Mouse (Mus musculus) liver, embryonic 11.5 days (tissue): ENCODE results near the gene Ei24. TPM values are rescaled to one million over a fixed set of nuclear protein-coding genes. Genes with fewer than 3 reads are reported as not detected.
A peak's percentile ranks its signal among the peaks of the same experiment; 100 is the strongest.

Experiments used
- ATAC-seq: fragments of 200-750 bp; cut with Nextera tagmentation; replicated peaks from 2 replicates; pipeline ENCODE4 v1.8.0; 2017; ENCODE audit warnings: moderate number of reproducible peaks, mild to moderate bottlenecking, moderate TSS enrichment, moderate library complexity; ENCODE audit not compliant: low FRiP score
- DNase-seq: peaks from one replicate; pipeline ENCODE4 v3.0.0-alpha.2; 2017; ENCODE audit warnings: low spot score
- H3K27ac ChIP-seq: fragments of 300-500 bp; sonication (generic); 2 replicates; pipeline ENCODE4 v1.5.1; 2014; ENCODE audit warnings: mild to moderate bottlenecking, low read depth, low read length, control low read depth
- H3K27me3 ChIP-seq: fragments of 300-500 bp; sonication (generic); replicated peaks from 2 replicates; pipeline ENCODE4 v1.6.1; 2014; ENCODE audit warnings: low read length, mixed read lengths; ENCODE audit not compliant: control insufficient read depth, insufficient read depth
- H3K36me3 ChIP-seq: fragments of 300-500 bp; sonication (generic); 2 replicates; pipeline ENCODE4 v1.6.1; 2014; ENCODE audit warnings: mild to moderate bottlenecking, low read length, moderate library complexity, mixed read lengths; ENCODE audit not compliant: control insufficient read depth, insufficient read depth
- H3K4me1 ChIP-seq: fragments of 300-500 bp; sonication (generic); replicated peaks from 2 replicates; pipeline ENCODE4 v1.6.1; 2014; ENCODE audit warnings: low read length, mixed read lengths; ENCODE audit not compliant: control insufficient read depth, insufficient read depth
- H3K4me2 ChIP-seq: fragments of 300-500 bp; sonication (generic); 2 replicates; pipeline ENCODE4 v1.6.1; 2014; ENCODE audit warnings: mild to moderate bottlenecking, control low read depth, moderate library complexity
- H3K4me3 ChIP-seq: fragments of 300-500 bp; sonication (generic); 2 replicates; pipeline ENCODE4 v1.5.1; 2014; ENCODE audit warnings: low read depth, low read length, control low read depth
- H3K9ac ChIP-seq: fragments of 300-500 bp; sonication (generic); 2 replicates; pipeline ENCODE4 v1.6.1; 2014; ENCODE audit warnings: low read depth, low read length, control low read depth
- H3K9me3 ChIP-seq: fragments of 300-500 bp; sonication (generic); 2 replicates; pipeline ENCODE4 v1.6.1; 2016; ENCODE audit warnings: low read length, inconsistent platforms, mixed read lengths; ENCODE audit not compliant: control insufficient read depth
- WGBS: fragments of 180-500 bp; shearing (Covaris S2); extraction: QIAGEN DNeasy Blood & Tissue Kit; methylation state at CpG from one replicate; pipeline ENCODE4 v1.1.7; 2014; 5-methylcytosine and 5-hydroxymethylcytosine counted together
- polyA plus RNA-seq: library from polyadenylated mRNA; unstranded; fragments of >200 nt; fragmentation: Nextera tagmentation; extraction: Ambion mirVana; gene quantifications from 2 replicates; pipeline ENCODE4 v1.2.1, GENCODE M21; 2014

Gene Ei24
- polyA plus RNA-seq, 1 experiment from 2014 or later, result 45.0 TPM

- no peaks in the 10 kb centered on the region for H3K36me3 ChIP-seq
- DNase-seq, result no peak
- ATAC-seq, result no peak
- H3K4me3 ChIP-seq, result no peak within 1 kb of the TSS
- H3K27me3 ChIP-seq, result no peaks in the 10 kb centered on the region
- H3K9me3 ChIP-seq, result no peaks in the 10 kb centered on the region
- H3K4me2 ChIP-seq, result peak within 1 kb of the TSS; percentile 7; the same call in 1 of the 2 replicates
- no peak within 1 kb of the TSS for H3K9ac ChIP-seq
- WGBS, result 9% methylated on average over 8 of the region's 8 CpGs
- no peak within 1 kb of the TSS for H3K27ac ChIP-seq
- H3K4me1 ChIP-seq, result no peaks in the 10 kb centered on the region
Measured at GRCm38 (mm10) chr9:36821644-36822000, 24.4 kb upstream of the Ei24 start, which contains the start of gene Fez1. Fez1 (plus strand) TSS chr9:36821864.

GRCm38 (mm10) chr9:36820969-36821643 is 23.9 kb upstream of the Ei24 start:
- H3K9ac ChIP-seq, result no peak overlapping the region
- H3K4me2 ChIP-seq, result peak overlapping the region; percentile 7; the same call in 1 of the 2 replicates
- 54% methylated on average over 9 of the region's 9 CpGs for WGBS

GRCm38 (mm10) chr9:36818905-36819304 is 21.7 kb upstream of the Ei24 start:
- WGBS, result 80% methylated on average over 4 of the region's 4 CpGs
- H3K36me3 ChIP-seq, result no peaks in the 10 kb centered on the region
- no peaks in the 10 kb centered on the region for H3K4me1 ChIP-seq

More at GRCm38 (mm10) chr9:36820969-36821643, 23.9 kb upstream of the Ei24 start:
- Histone ChIP-seq H3K27ac (no peak overlapping the region), H3K27me3 (no peaks in the 10 kb centered on the region), H3K4me1 (no peaks in the 10 kb centered on the region), H3K4me3 (no peak overlapping the region), H3K9me3 (no peaks in the 10 kb centered on the region), H3K36me3 (no peaks in the 10 kb centered on the region)
- DNase-seq, result no peak
- no peak for ATAC-seq

GRCm38 (mm10) chr9:36814486-36814885 is 17.3 kb upstream of the Ei24 start:
- Histone ChIP-seq H3K27me3 (no peaks in the 10 kb centered on the region), H3K4me2 (no peak overlapping the region), H3K4me1 (no peaks in the 10 kb centered on the region), H3K36me3 (no peaks in the 10 kb centered on the region), H3K27ac (no peak overlapping the region), H3K9ac (no peak overlapping the region), H3K4me3 (no peak overlapping the region), H3K9me3 (no peaks in the 10 kb centered on the region)
- whole genome bisulfite sequencing, result 66% methylated on average over 3 of the region's 3 CpGs
- ATAC-seq (no peak), DNase-seq (no peak)

More at GRCm38 (mm10) chr9:36818905-36819304, 21.7 kb upstream of the Ei24 start:
- no peak overlapping the region for H3K4me3 ChIP-seq
- ATAC-seq, result no peak
- no peaks in the 10 kb centered on the region for H3K27me3 ChIP-seq
- no peaks in the 10 kb centered on the region for H3K9me3 ChIP-seq
- no peak for DNase-seq
- no peak overlapping the region for H3K9ac ChIP-seq
- H3K27ac ChIP-seq, result no peak overlapping the region
- no peak overlapping the region for H3K4me2 ChIP-seq

- no peak overlapping the region for H3K4me3 ChIP-seq
- no peak overlapping the region for H3K9ac ChIP-seq
- no peak for DNase-seq
- no peaks in the 10 kb centered on the region for H3K36me3 ChIP-seq
- no peak overlapping the region for H3K4me2 ChIP-seq
- no peaks in the 10 kb centered on the region for H3K4me1 ChIP-seq
- WGBS, result 78% methylated on average over 5 of the region's 5 CpGs
- no peaks in the 10 kb centered on the region for H3K27me3 ChIP-seq
- no peak overlapping the region for H3K27ac ChIP-seq
- ATAC-seq, result no peak
- H3K9me3 ChIP-seq, result no peaks in the 10 kb centered on the region
Measured at GRCm38 (mm10) chr9:36808126-36808785, 11.1 kb upstream of the Ei24 start.

GRCm38 (mm10) chr9:36805256-36805975 is 8.2 kb upstream of the Ei24 start:
- Histone ChIP-seq H3K9me3 (no peaks in the 10 kb centered on the region), H3K4me1 (no peaks in the 10 kb centered on the region), H3K4me2 (no peak overlapping the region), H3K27me3 (no peaks in the 10 kb centered on the region), H3K4me3 (no peak overlapping the region), H3K27ac (no peak overlapping the region), H3K9ac (no peak overlapping the region), H3K36me3 (no peaks in the 10 kb centered on the region)
- DNase-seq (no peak), ATAC-seq (no peak)
- 89% methylated on average over 3 of the region's 3 CpGs for WGBS

- Histone ChIP-seq H3K4me2 (no peak overlapping the region), H3K4me1 (no peaks in the 10 kb centered on the region), H3K27me3 (no peaks in the 10 kb centered on the region), H3K9ac (no peak overlapping the region), H3K9me3 (no peaks in the 10 kb centered on the region), H3K36me3 (no peaks in the 10 kb centered on the region), H3K4me3 (no peak overlapping the region), H3K27ac (no peak overlapping the region)
- no peak for ATAC-seq
- WGBS, result 70% methylated on average over 3 of the region's 3 CpGs
- DNase-seq, result no peak
Measured at GRCm38 (mm10) chr9:36803926-36804325, 6.7 kb upstream of the Ei24 start.

GRCm38 (mm10) chr9:36803386-36803785 is 6.2 kb upstream of the Ei24 start:
- DNase-seq (no peak), ATAC-seq (no peak)
- Histone ChIP-seq H3K4me1 (no peaks in the 10 kb centered on the region), H3K4me2 (no peak overlapping the region), H3K27ac (no peak overlapping the region), H3K9ac (no peak overlapping the region), H3K36me3 (no peaks in the 10 kb centered on the region), H3K27me3 (no peaks in the 10 kb centered on the region), H3K4me3 (no peak overlapping the region), H3K9me3 (no peaks in the 10 kb centered on the region)
- WGBS, result 71% methylated on average over 6 of the region's 6 CpGs
